Mouse (Mus musculus): ENCODE results near the gene Ralgapa1.

DNA sequence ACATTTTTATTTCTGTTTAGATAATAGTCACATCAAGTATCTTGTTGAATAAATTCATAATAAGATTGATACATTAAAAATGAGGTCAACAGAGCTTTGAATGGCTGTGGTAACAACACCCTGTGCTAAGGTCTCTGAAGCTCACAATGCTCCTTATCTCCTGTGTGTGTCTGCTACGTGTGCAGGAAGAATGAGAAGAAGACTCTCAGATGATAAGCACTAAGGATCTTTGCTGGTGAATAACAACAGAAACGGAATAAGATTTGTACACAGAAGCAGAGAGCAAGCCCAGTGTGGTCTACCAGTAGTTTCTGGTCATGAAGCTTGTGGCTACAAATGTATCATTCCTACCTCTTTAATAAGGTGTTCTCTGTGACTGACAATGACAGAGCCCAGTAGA lies 210.2 kb downstream of the Ralgapa1 start:
- TF ChIP-seq POLR2A (IDR thresholded peaks at IDR 0.05; ENCODE audit: insufficient read depth, low read depth, low read length) (no peak), CTCF (IDR thresholded peaks at IDR 0.05; ENCODE audit: insufficient read depth, low read depth, low read length) (no peak)

Measured in olfactory bulb, adult 2 months (tissue).